Mouse (Mus musculus) hindbrain, embryonic 13.5 days (tissue): ENCODE data around the gene Pde3a. TPM values are rescaled to one million over a fixed set of nuclear protein-coding genes. Genes with fewer than 3 reads are reported as not detected.
"Not testable (repeated sequence)": the region's sequence is repeated elsewhere in the genome, so short reads cannot be mapped to it uniquely, and the experiment has no call there.

ENCODE experiments used
- ATAC-seq: fragments of 200-750 bp; cut with Nextera tagmentation; 2 replicates; pipeline ENCODE4 v1.8.0; 2017; ENCODE audit warnings: moderate TSS enrichment; ENCODE audit not compliant: low FRiP score
- H3K27ac ChIP-seq: fragments of 300-500 bp; sonication (generic); 2 replicates; pipeline ENCODE4 v1.5.1; 2015; ENCODE audit warnings: inconsistent platforms, mild to moderate bottlenecking, moderate library complexity
- H3K27me3 ChIP-seq: fragments of 300-500 bp; sonication (generic); 2 replicates; pipeline ENCODE4 v1.6.1; 2015; ENCODE audit warnings: mild to moderate bottlenecking, inconsistent platforms
- H3K36me3 ChIP-seq: fragments of 300-500 bp; sonication (generic); 2 replicates; pipeline ENCODE4 v1.6.1; 2015; ENCODE audit warnings: mild to moderate bottlenecking, inconsistent platforms
- H3K4me1 ChIP-seq: fragments of 300-500 bp; sonication (generic); replicated peaks from 2 replicates; pipeline ENCODE4 v1.6.1; 2015; ENCODE audit warnings: inconsistent platforms
- H3K4me2 ChIP-seq: fragments of 300-500 bp; sonication (generic); 2 replicates; pipeline ENCODE4 v1.6.1; 2015; ENCODE audit warnings: inconsistent platforms, mild to moderate bottlenecking, moderate library complexity
- H3K4me3 ChIP-seq: fragments of 300-500 bp; sonication (generic); 2 replicates; pipeline ENCODE4 v1.5.1; 2015; ENCODE audit warnings: mild to moderate bottlenecking, inconsistent platforms
- H3K9ac ChIP-seq: fragments of 300-500 bp; sonication (generic); 2 replicates; pipeline ENCODE4 v1.6.1; 2015; ENCODE audit warnings: mild to moderate bottlenecking, inconsistent platforms
- H3K9me3 ChIP-seq: fragments of 300-500 bp; sonication (generic); 2 replicates; pipeline ENCODE4 v1.6.1; 2016; ENCODE audit warnings: inconsistent platforms
- WGBS: fragments of 180-500 bp; shearing (Covaris S2); methylation state at CpG from one replicate; pipeline ENCODE4 v1.1.7; 2015; 5-methylcytosine and 5-hydroxymethylcytosine counted together
- polyA plus RNA-seq: library from polyadenylated mRNA; unstranded; fragments of >200 nt; fragmentation: Nextera tagmentation; extraction: Ambion mirVana; gene quantifications from 2 replicates; pipeline ENCODE4 v1.2.1, GENCODE M21; 2015

Gene Pde3a
- polyA plus RNA-seq, 1 experiment from 2014 or later, result 1.6 TPM

DNA sequence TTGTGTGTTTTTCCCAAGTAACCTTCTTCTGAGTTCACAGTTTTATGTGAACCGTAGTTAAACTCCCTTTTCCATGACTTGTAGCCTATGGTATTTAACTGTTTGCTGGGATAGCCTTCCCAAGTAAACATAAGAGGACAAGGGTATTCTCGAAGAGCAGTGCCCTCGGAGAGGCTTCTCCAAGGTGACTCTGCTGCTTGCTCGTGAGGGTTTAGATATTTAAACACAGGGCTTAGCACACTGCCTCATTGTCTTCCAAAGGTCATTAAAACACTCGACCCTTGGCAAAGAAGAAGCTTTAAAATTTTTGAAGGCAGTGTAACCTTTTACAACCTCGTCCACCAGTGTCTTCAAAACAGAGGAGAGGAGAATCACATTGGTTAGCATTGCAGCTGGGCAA, 61.3 kb downstream of the Pde3a start:
- ATAC-seq, result no peak
- Histone ChIP-seq H3K4me2 (no peak overlapping the region), H3K9me3 (no peaks in the 10 kb centered on the region), H3K36me3 (no peaks in the 10 kb centered on the region), H3K4me3 (no peak overlapping the region), H3K27me3 (no peaks in the 10 kb centered on the region), H3K27ac (no peak overlapping the region), H3K9ac (no peak overlapping the region), H3K4me1 (no peaks in the 10 kb centered on the region)
- WGBS, result 64% methylated on average over 6 of the region's 6 CpGs

DNA sequence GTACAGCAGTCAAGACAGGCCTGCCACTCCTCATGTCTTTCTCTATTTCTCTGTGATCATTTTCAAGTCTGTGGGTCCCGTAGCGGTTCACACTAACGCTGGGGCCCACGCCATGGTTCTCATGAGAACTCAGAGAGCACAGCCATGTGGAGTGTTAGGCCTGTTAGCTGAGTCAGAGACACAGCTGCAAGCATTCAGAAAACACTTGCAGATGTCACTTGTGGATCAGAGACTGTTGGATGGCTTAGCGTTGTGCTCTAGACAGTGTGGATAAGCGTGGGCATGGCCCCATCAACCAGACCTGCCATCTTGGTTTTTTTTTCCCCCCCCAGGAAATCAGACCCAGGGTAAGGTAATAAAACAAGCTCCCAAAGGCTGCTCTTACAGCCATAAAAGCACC, 62.5 kb downstream of the Pde3a start:
- WGBS, result 92% methylated on average over 6 of the region's 6 CpGs
- no peak for ATAC-seq
- no peaks in the 10 kb centered on the region for H3K27me3 ChIP-seq

DNA sequence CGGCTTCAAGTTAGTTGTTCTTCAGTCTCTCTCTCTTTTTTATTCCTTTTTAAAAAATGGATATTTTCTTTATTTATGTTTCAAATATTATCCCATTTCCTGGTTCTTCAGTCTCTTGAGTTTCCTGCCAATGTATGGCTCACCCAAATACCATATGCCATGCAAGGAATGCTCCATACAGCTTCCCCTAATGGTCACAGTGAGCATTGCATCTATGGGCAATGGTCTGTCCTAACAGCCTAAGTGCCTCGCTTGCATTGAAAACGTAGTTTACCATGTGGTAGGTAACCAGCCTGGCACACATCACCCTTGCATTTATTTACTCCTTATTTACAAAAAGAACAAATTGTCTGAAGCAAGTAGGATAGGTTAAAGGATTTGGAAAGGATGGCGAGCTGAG, 64.0 kb downstream of the Pde3a start:
- 92% methylated on average over 4 of the region's 4 CpGs for WGBS
- no peaks in the 10 kb centered on the region for H3K27me3 ChIP-seq
- no peaks in the 10 kb centered on the region for H3K36me3 ChIP-seq
- no peak overlapping the region for H3K9ac ChIP-seq
- no peak overlapping the region for H3K4me2 ChIP-seq
- H3K9me3 ChIP-seq, result no peaks in the 10 kb centered on the region
- H3K27ac ChIP-seq, result no peak overlapping the region
- H3K4me1 ChIP-seq, result no peaks in the 10 kb centered on the region
- H3K4me3 ChIP-seq, result no peak overlapping the region
- ATAC-seq, result no peak

More for the DNA sequence above, 62.5 kb downstream of the Pde3a start:
- no peaks in the 10 kb centered on the region for H3K4me1 ChIP-seq
- no peaks in the 10 kb centered on the region for H3K9me3 ChIP-seq
- H3K36me3 ChIP-seq, result no peaks in the 10 kb centered on the region
- no peak overlapping the region for H3K4me2 ChIP-seq
- no peak overlapping the region for H3K9ac ChIP-seq
- no peak overlapping the region for H3K4me3 ChIP-seq
- no peak overlapping the region for H3K27ac ChIP-seq

DNA sequence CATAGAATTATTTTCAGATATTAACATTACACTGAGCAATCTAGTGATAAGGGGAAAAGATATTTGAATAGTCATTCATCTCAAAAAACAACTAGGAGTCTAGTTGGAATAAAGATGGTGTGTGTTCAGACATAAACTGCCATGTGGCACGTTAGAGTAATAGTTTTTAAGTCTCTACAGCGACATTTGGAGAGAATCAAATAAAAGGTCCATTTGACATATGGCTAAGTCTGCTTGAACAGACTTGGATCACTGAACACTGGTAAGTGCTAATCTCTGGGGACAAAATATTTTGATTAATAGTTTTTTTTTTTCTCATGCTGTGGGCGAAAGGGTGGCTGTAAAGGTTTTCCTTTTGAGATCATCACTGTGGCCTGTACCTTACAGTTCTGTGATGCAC, 69.4 kb downstream of the Pde3a start:
- Histone ChIP-seq H3K27me3 (no peaks in the 10 kb centered on the region), H3K4me3 (no peak overlapping the region), H3K4me2 (no peak overlapping the region), H3K36me3 (no peaks in the 10 kb centered on the region), H3K9ac (no peak overlapping the region), H3K4me1 (no peaks in the 10 kb centered on the region), H3K9me3 (no peaks in the 10 kb centered on the region), H3K27ac (no peak overlapping the region)
- WGBS, result 62% methylated on average over 3 of the region's 3 CpGs
- no peak for ATAC-seq

DNA sequence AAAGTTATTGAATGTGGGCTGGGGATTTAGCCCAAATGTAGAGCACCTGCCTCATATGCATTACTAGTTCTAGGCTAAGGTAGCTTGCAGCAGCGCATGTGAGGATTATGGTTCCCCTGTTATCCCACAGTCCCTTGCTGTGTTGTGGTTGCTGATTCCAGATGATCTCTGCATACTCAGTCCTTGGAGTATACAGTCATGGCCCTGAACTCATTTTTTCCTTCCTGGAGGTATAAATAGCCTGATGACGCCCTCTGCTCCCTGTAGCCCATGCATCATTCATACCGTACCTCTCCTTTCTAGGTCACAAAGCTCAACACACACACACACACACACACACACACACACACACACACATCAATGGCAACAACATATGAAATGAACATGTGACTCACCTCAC, 72.2 kb downstream of the Pde3a start:
- Histone ChIP-seq H3K4me2 (no peak overlapping the region), H3K4me3 (no peak overlapping the region), H3K27ac (no peak overlapping the region), H3K27me3 (no peaks in the 10 kb centered on the region), H3K36me3 (no peaks in the 10 kb centered on the region), H3K9me3 (no peaks in the 10 kb centered on the region), H3K9ac (no peak overlapping the region), H3K4me1 (no peaks in the 10 kb centered on the region)
- 94% methylated on average over 3 of the region's 3 CpGs for WGBS
- ATAC-seq, result no peak

DNA sequence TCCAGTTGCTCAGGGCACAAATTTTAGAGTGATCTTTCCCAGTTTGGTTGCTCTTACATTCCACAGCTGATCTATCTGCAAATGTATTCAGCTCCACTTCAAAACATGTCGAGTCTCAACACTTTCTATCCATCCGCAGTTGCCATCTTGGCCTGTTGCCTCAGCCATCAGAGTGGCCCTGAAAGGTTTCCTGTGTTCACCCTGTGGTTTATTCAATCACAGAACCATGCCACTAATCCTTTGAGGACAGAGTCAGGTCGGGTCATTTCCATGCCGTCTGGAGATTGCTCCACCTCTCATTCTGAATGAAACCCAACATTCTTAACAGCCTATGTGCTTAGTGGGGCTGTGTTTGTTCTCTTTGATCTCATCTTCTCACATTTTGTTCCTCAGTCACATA, 73.9 kb downstream of the Pde3a start:
- Histone ChIP-seq H3K36me3 (no peaks in the 10 kb centered on the region), H3K9me3 (no peaks in the 10 kb centered on the region), H3K27ac (no peak overlapping the region), H3K4me3 (no peak overlapping the region), H3K4me2 (no peak overlapping the region), H3K4me1 (no peaks in the 10 kb centered on the region), H3K9ac (no peak overlapping the region), H3K27me3 (no peaks in the 10 kb centered on the region)
- ATAC-seq, result no peak
- 68% methylated on average over 4 of the region's 4 CpGs for WGBS

DNA sequence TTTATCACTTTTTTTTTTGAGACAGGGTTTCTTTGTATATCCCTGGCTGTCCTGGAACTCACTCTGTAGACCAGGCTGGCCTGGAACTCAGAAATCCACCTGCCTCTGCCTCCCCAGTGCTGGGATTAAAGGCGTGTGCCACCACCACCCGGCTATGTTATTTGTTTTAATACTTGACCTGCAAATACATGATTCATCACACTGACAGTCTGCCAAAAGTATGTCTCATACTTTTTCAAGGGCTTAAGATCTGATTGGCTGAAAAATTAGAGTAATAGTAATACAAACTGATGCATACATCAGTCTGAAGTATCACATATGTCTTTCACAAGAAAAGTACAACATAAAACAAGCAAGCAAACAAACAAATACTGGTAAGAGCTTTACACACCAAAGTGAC, 78.1 kb downstream of the Pde3a start:
- H3K4me3 ChIP-seq, H3K9me3 ChIP-seq, H3K27me3 ChIP-seq, H3K9ac ChIP-seq, H3K27ac ChIP-seq, H3K4me2 ChIP-seq, H3K4me1 ChIP-seq, ATAC-seq, H3K36me3 ChIP-seq: not testable (repeated sequence)
- WGBS, result 90% methylated on average over 2 of the region's 2 CpGs

DNA sequence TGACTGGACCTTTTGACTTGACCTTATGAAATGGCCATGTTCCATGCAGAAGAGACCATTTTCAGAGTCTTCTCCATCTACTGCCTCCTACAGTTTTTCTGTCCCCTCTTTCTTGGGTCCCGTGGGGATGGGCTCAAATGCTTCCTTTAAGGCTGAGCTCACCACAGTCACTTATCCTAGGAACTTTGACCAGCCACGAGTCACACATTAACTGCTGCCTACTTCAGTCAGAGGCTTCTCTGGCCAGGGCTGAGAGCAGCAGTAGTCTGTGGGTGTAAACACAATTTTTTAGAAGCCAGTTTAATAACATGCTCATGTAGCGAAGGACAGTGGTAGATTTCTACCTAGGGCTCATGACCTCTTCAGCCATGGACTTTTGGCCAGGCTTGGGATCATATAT, 79.0 kb downstream of the Pde3a start:
- Histone ChIP-seq H3K27me3 (no peaks in the 10 kb centered on the region), H3K36me3 (no peaks in the 10 kb centered on the region), H3K4me2 (no peak overlapping the region), H3K4me1 (no peaks in the 10 kb centered on the region), H3K9me3 (no peaks in the 10 kb centered on the region), H3K4me3 (no peak overlapping the region), H3K9ac (no peak overlapping the region), H3K27ac (no peak overlapping the region)
- 87% methylated on average over 3 of the region's 3 CpGs for WGBS
- ATAC-seq, result no peak

DNA sequence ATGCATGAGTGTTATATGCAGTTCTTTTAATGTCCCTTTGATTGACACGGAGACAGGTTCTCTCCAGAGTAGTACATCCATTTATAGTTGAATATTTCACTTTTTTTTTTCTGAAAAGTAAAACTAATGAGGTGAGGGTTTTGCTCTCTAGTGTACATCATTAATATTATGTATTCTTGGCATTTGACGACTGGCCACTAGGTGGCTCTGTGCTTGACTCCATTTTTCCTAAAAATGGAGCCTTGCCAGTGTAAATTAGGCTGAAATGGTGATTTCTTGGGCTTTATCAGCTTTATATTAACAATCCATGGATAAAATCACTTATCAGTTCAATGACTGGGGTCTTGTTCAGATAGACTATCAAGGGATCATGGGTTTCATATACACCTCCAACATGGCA, 82.4 kb downstream of the Pde3a start:
- Histone ChIP-seq H3K9me3 (no peaks in the 10 kb centered on the region), H3K27ac (no peak overlapping the region), H3K4me3 (no peak overlapping the region), H3K4me1 (no peaks in the 10 kb centered on the region), H3K4me2 (no peak overlapping the region), H3K36me3 (no peaks in the 10 kb centered on the region), H3K27me3 (no peaks in the 10 kb centered on the region), H3K9ac (no peak overlapping the region)
- 48% methylated on average over 2 of the region's 2 CpGs for WGBS
- no peak for ATAC-seq

DNA sequence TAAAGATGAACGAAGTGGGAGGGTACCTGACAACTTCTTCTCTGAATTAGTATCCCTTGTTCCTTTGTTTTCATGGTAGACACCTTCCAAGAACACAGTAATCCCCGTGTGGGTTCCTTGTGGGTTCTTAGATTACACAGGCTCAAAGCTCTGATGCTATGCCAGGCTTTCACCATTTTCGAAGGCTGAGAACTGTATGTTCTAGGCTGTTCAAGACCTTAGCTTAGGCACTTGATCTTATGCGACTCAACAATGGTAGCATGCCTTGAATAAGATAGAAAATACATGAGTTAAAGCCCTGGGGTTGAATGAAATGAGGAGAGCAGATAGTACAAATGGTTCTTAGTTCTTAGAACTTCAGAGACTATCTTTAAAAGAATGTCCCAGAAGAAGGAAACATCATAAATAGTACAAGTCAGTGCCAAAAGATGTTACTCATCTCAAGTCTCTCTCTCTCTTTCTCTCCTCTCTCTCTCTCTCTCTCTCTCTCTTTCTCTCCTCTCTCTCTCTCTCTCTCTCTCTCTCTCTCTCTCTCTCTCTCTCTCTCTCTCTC, 83.6 kb downstream of the Pde3a start:
- no peak overlapping the region for H3K4me3 ChIP-seq
- no peak overlapping the region for H3K9ac ChIP-seq
- no peak overlapping the region for H3K27ac ChIP-seq
- no peak for ATAC-seq
- H3K9me3 ChIP-seq, result no peaks in the 10 kb centered on the region
- no peak overlapping the region for H3K4me2 ChIP-seq
- 88% methylated on average over 4 of the region's 4 CpGs for WGBS
- no peaks in the 10 kb centered on the region for H3K27me3 ChIP-seq
- H3K4me1 ChIP-seq, result no peaks in the 10 kb centered on the region
- no peaks in the 10 kb centered on the region for H3K36me3 ChIP-seq

DNA sequence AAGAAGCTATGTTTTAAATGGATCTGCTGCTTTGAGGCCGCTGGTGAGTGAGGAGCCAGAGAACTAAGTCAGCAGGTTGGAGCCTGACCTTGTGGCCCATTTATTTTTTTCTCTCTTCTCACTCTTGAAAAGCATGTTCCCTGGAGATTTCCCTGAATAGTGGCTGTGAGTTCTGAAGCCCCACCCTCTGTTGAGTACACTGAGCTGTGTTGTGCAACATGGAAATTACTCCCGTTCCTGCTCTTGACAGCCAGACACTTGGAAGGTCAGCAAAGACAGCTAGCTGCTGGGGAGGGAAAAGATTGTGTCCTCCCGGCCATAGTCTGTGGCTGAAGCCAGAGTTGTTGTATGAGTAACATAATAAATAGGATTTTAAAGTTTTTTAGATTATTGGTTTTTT, 84.2 kb downstream of the Pde3a start:
- no peak for ATAC-seq
- H3K4me1 ChIP-seq, result no peaks in the 10 kb centered on the region
- H3K4me2 ChIP-seq, result no peak overlapping the region
- H3K27ac ChIP-seq, result no peak overlapping the region
- WGBS, result 43% methylated on average over 3 of the region's 3 CpGs
- H3K36me3 ChIP-seq, result no peaks in the 10 kb centered on the region
- H3K4me3 ChIP-seq, result no peak overlapping the region
- no peaks in the 10 kb centered on the region for H3K27me3 ChIP-seq
- no peaks in the 10 kb centered on the region for H3K9me3 ChIP-seq
- H3K9ac ChIP-seq, result no peak overlapping the region

DNA sequence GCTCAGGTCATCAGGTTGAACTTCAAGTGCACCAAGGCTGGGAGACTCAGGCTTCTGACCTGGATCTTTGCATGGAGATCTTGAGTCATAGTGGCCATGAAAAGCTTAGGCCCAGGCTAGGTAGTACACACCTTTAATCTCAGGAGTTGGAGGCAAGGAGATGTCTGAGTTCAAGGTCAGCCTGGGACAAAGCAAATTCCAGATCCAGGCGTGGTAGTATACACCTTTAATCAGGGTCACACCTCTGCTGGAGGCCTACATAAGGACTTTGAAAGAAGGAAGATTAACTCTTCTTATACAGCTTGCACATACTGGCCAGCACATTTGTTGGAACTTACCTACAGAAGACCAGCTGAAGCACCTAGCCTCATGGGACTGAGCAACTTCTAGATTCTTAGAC, 86.8 kb downstream of the Pde3a start:
- no peaks in the 10 kb centered on the region for H3K4me1 ChIP-seq
- no peaks in the 10 kb centered on the region for H3K36me3 ChIP-seq
- H3K9me3 ChIP-seq, result no peaks in the 10 kb centered on the region
- WGBS, result 93% methylated on average over 1 of the region's 1 CpGs
- no peak overlapping the region for H3K9ac ChIP-seq
- no peak for ATAC-seq
- H3K4me2 ChIP-seq, result no peak overlapping the region
- no peak overlapping the region for H3K27ac ChIP-seq
- H3K4me3 ChIP-seq, result no peak overlapping the region
- H3K27me3 ChIP-seq, result no peaks in the 10 kb centered on the region

DNA sequence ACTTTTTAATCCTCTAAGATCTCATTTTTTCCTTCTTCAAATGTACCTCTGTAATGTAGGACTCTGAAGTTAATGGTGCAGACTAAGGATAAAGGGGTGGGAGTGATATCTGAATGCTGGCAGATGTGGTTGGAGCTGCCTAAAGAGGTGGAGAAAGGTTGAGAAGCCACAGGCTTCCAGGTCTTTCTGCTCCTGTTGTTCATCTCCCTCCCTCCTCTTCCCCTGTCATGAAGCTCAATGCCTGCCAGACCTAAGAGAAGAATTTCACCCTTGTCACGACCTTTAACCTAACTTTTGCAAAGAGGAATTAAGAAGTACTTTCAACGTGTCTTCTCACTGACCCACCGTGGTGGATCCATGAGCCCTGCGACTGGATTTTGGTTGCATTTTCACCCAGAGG, 87.4 kb downstream of the Pde3a start:
- Histone ChIP-seq H3K36me3 (no peaks in the 10 kb centered on the region), H3K4me2 (no peak overlapping the region), H3K9me3 (no peaks in the 10 kb centered on the region), H3K9ac (no peak overlapping the region), H3K27me3 (no peaks in the 10 kb centered on the region), H3K4me3 (no peak overlapping the region), H3K4me1 (no peaks in the 10 kb centered on the region), H3K27ac (no peak overlapping the region)
- no peak for ATAC-seq
- 69% methylated on average over 4 of the region's 4 CpGs for WGBS

DNA sequence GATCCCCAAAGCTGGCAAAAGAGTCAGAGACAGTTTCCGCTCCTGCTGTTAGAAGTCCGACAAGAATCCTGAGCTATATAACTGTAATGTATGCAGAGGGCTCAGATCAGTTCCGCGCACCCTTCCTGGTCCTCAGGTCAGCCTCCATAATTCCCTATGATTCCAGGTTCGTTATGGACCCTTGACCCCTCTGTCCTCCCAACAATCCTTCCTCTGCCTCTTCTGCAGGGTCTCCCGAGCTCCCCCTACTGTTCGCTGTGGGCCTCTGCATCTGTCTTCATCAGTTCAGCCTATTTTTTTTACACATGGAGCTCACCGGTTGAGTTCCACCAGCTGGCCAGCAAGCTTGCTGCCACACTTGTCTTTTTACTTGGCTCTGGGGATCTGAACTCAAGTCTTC, 88.6 kb downstream of the Pde3a start:
- 54% methylated on average over 8 of the region's 8 CpGs for WGBS
- no peak overlapping the region for H3K4me2 ChIP-seq
- no peak overlapping the region for H3K4me3 ChIP-seq
- no peak for ATAC-seq
- H3K27ac ChIP-seq, result no peak overlapping the region
- H3K9me3 ChIP-seq, result no peaks in the 10 kb centered on the region
- no peaks in the 10 kb centered on the region for H3K4me1 ChIP-seq
- H3K36me3 ChIP-seq, result no peaks in the 10 kb centered on the region
- H3K27me3 ChIP-seq, result no peaks in the 10 kb centered on the region
- no peak overlapping the region for H3K9ac ChIP-seq
